ENCODE assay signal across 25 mouse cellular contexts in the genomic region with DNA sequence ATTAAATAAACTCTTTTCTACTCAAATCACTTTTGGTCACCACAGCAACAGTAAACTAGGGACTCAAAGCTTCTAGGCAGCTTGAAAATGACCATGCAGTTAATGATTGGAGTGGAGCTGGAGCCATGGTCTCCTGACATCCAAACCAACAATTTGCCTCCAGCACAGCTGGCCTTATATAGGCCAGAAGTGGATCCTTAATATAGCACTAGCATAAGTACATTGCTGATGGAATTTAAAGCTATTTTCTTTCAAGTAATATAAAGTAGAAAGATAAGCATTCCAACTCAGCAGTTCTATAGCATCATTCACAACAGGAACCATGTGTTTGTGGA.
DNase-seq lines count a peak whose midpoint lies in the region; ATAC-seq and TF ChIP-seq lines count a peak whose summit lies in the region.
"Had no signal": no experiment of that assay in that cellular context is flagged by ENCODE, and none has a peak within 500 bp of the region (broad histone marks: within the 10 kb centered on the region; RNA-seq: fewer than 3 reads in every experiment).

No protein-coding gene starts in this region.

- no peak for DNase-seq in kidney, postnatal 0 days (ENCODE audit: low spot score)
- DNase-seq in kidney, postnatal 10 days = no peak
- no peak for DNase-seq in Patski (ENCODE audit: low read depth, low spot score)
- DNase-seq in intestine, embryonic 14.5 days (ENCODE audit: low spot score) = no peak
- DNase-seq in limb, embryonic 10.5 days (ENCODE audit: low spot score) = no peak
- DNase-seq: adrenal gland, adult 2 months; adrenal gland, postnatal 36 days; B cell, adult 2 months; cerebellum, adult 18-20 months; cerebellum, postnatal 10 days; gastrocnemius, adult 2 months; gastrocnemius, postnatal 36 days; heart, adult 18-20 months; heart, postnatal 36 days; liver, embryonic 13.5 days; midbrain, embryonic 14.5 days; retina, postnatal 1 day; right cerebral cortex, postnatal 14 days had no signal

- no peaks in the 10 kb centered on the region for H3K36me3 ChIP-seq in kidney, postnatal 0 days (ENCODE audit: insufficient read depth, low read length)
- no peaks in the 10 kb centered on the region for H3K36me3 ChIP-seq in intestine, embryonic 14.5 days (ENCODE audit: control insufficient read depth, insufficient read depth, low read length)
- H3K36me3 ChIP-seq in stomach, embryonic 16.5 days (ENCODE audit: control insufficient read depth, insufficient read depth, low read length) = no peaks in the 10 kb centered on the region
- H3K36me3 ChIP-seq in limb, embryonic 10.5 days = no peaks in the 10 kb centered on the region
- H3K36me3 ChIP-seq: hindbrain, embryonic 12.5 days; liver, embryonic 13.5 days had no signal

- no peak overlapping the region for H3K9ac ChIP-seq in kidney, postnatal 0 days (ENCODE audit: low read depth, low read length)
- no peak overlapping the region for H3K9ac ChIP-seq in intestine, embryonic 14.5 days (ENCODE audit: low read length)
- H3K9ac ChIP-seq in stomach, embryonic 16.5 days (ENCODE audit: low read length) = no peak overlapping the region
- H3K9ac ChIP-seq: hindbrain, embryonic 12.5 days; liver, embryonic 13.5 days had no signal

- POLR2A ChIA-PET in Patski (lab: Charles Lee) = interaction anchor here (1.3 kb wide), 1 partner anchor 23 kb away, joined by 4 read pairs; no protein-coding TSS in a partner anchor

- no peaks in the 10 kb centered on the region for H3K9me3 ChIP-seq in kidney, postnatal 0 days (replicated peaks; ENCODE audit: low read length)
- H3K9me3 ChIP-seq in intestine, embryonic 14.5 days (ENCODE audit: control insufficient read depth, low read length) = no peaks in the 10 kb centered on the region
- no peaks in the 10 kb centered on the region for H3K9me3 ChIP-seq in stomach, embryonic 16.5 days (replicated peaks; ENCODE audit: control insufficient read depth, low read length)
- H3K9me3 ChIP-seq in limb, embryonic 10.5 days (replicated peaks) = no peaks in the 10 kb centered on the region
- H3K9me3 ChIP-seq: hindbrain, embryonic 12.5 days; liver, embryonic 13.5 days had no signal

- CTCF ChIA-PET in Patski (lab: Charles Lee) = interaction anchor here (0.7 kb wide), 1 partner anchor 18 kb away, joined by 3 read pairs; no protein-coding TSS in a partner anchor

- no peaks in the 10 kb centered on the region for H3K27me3 ChIP-seq in kidney, postnatal 0 days (ENCODE audit: insufficient read depth, low read length)
- no peaks in the 10 kb centered on the region for H3K27me3 ChIP-seq in Patski
- H3K27me3 ChIP-seq in intestine, embryonic 14.5 days (replicated peaks; ENCODE audit: control insufficient read depth, insufficient read depth, low read length) = no peaks in the 10 kb centered on the region
- H3K27me3 ChIP-seq in stomach, embryonic 16.5 days (ENCODE audit: control insufficient read depth, insufficient read depth, low read length) = no peaks in the 10 kb centered on the region
- no peaks in the 10 kb centered on the region for H3K27me3 ChIP-seq in limb, embryonic 10.5 days (ENCODE audit: low read depth, poor library complexity, severe bottlenecking)
- H3K27me3 ChIP-seq: hindbrain, embryonic 12.5 days; liver, embryonic 13.5 days had no signal

- H3K27ac ChIP-seq in kidney, postnatal 0 days = peak overlapping the region; percentile 48; the same call in 1 of the 2 replicates
- peak overlapping the region; percentile 1; the same call in 1 of the 2 replicates for H3K27ac ChIP-seq in intestine, embryonic 14.5 days (ENCODE audit: low read depth)
- H3K27ac ChIP-seq in stomach, embryonic 16.5 days (ENCODE audit: low read length) = no peak overlapping the region
- H3K27ac ChIP-seq in limb, embryonic 10.5 days = no peak overlapping the region
- H3K27ac ChIP-seq: gastrocnemius, adult 2 months; hindbrain, embryonic 12.5 days; hindbrain, postnatal 0 days; liver, embryonic 13.5 days had no signal

- H3K4me3 ChIP-seq in kidney, postnatal 0 days (replicated peaks; ENCODE audit: low read depth, low read length) = no peak overlapping the region
- no peak overlapping the region for H3K4me3 ChIP-seq in intestine, embryonic 14.5 days (ENCODE audit: low read depth, low read length)
- no peak overlapping the region for H3K4me3 ChIP-seq in stomach, embryonic 16.5 days (replicated peaks; ENCODE audit: low read length)
- no peak overlapping the region for H3K4me3 ChIP-seq in limb, embryonic 10.5 days
- H3K4me3 ChIP-seq: erythroblast, embryonic 14.5 days; gastrocnemius, adult 2 months; hindbrain, embryonic 12.5 days; liver, embryonic 13.5 days had no signal

- TF ChIP-seq CTCF in kidney, postnatal 0 days (IDR thresholded peaks at IDR 0.05; ENCODE audit: low read depth) = no peak
- TF ChIP-seq CTCF in Patski (IDR thresholded peaks at IDR 0.05) = no peak

- peak; percentile 57; the same call in 1 of the 2 replicates for ATAC-seq in kidney, postnatal 0 days (replicated peaks; ENCODE audit: low FRiP score, low read depth)
- ATAC-seq in Patski = peak; percentile 26
- no peak for ATAC-seq in intestine, embryonic 14.5 days (replicated peaks; ENCODE audit: low FRiP score, low TSS enrichment, low read depth)
- 0 out of 2 replicates have a peak, but pooled peaks have one; percentile 37 for ATAC-seq in stomach, embryonic 16.5 days (ENCODE audit: insufficient read depth, low FRiP score)
- ATAC-seq: activated CD4-positive, CD25-positive, alpha-beta regulatory T cell, adult 4 months; forebrain, embryonic 16.5 days; hindbrain, postnatal 0 days had no signal

- H3K4me2 ChIP-seq in kidney, postnatal 0 days (ENCODE audit: low read length) = no peak overlapping the region
- H3K4me2 ChIP-seq in intestine, embryonic 14.5 days (ENCODE audit: low read length) = no peak overlapping the region
- H3K4me2 ChIP-seq in stomach, embryonic 16.5 days (ENCODE audit: low read depth, low read length) = no peak overlapping the region
- H3K4me2 ChIP-seq: heart, embryonic 11.5 days; hindbrain, embryonic 12.5 days; liver, embryonic 13.5 days had no signal

- H3K4me1 ChIP-seq in kidney, postnatal 0 days (replicated peaks; ENCODE audit: insufficient read depth, low read length) = no peaks in the 10 kb centered on the region
- peaks cover 4% of the 10 kb centered on the region for H3K4me1 ChIP-seq in intestine, embryonic 14.5 days (replicated peaks; ENCODE audit: control insufficient read depth, insufficient read depth, low read length)
- H3K4me1 ChIP-seq in stomach, embryonic 16.5 days (ENCODE audit: control insufficient read depth, insufficient read depth, low read length) = no peaks in the 10 kb centered on the region; the same call in 1 of the 2 replicates
- peaks cover 4% of the 10 kb centered on the region for H3K4me1 ChIP-seq in limb, embryonic 10.5 days
- H3K4me1 ChIP-seq: liver, embryonic 13.5 days had no signal

- in situ Hi-C loops in Patski (cut with MboI; ENCODE audit: low pct_unique_long_range_greater_than_20kb) = loop anchor here (5.0 kb wide), 1 partner anchor 166 kb away; a partner anchor contains a TSS

Comparison
In these comparisons a context has a peak if more than half of its experiments do, and no peak if none do; other contexts are left out.
1. H3K27ac ChIP-seq: peak in kidney, postnatal 0 days (single experiment) and intestine, embryonic 14.5 days (single experiment); none in stomach, embryonic 16.5 days (single experiment) and limb, embryonic 10.5 days (single experiment).